Mouse (Mus musculus) CH12.LX (cell line): ENCODE data around the gene Fmnl1. TPM values are rescaled to one million over a fixed set of nuclear protein-coding genes. Genes with fewer than 3 reads are reported as not detected.

Experiments
- DNase-seq: peaks from one replicate; pipeline ENCODE4 v3.0.0-alpha.2; 2013; ENCODE audit errors: extremely low read depth
- H3K27ac ChIP-seq: 2 replicates; pipeline ENCODE4 v1.5.1; 2012; ENCODE audit warnings: low read depth, mild to moderate bottlenecking, control low read depth, moderate library complexity; ENCODE audit not compliant: insufficient read depth
- H3K27me3 ChIP-seq: replicated peaks from 2 replicates; pipeline ENCODE3; 2012; ENCODE audit warnings: inconsistent platforms
- H3K36me3 ChIP-seq, 2 experiments: replicated peaks in 1 of 2; 2 replicates each; pipeline versions ENCODE3 to v1.6.1; 2012; ENCODE audit warnings: inconsistent platforms in 1 of 2, low read length in 1 of 2, mild to moderate bottlenecking in 1 of 2, mixed read lengths in 1 of 2, moderate library complexity in 1 of 2; ENCODE audit not compliant: control insufficient read depth in 1 of 2, insufficient read depth in 1 of 2
- H3K4me1 ChIP-seq, 2 experiments: 2 replicates each; pipeline ENCODE4 v1.6.1; 2012; ENCODE audit warnings: inconsistent platforms in 1 of 2, moderate library complexity in 1 of 2; ENCODE audit not compliant: insufficient read depth in 2 of 2, control insufficient read depth in 1 of 2
- H3K4me2 ChIP-seq: 2 replicates; pipeline ENCODE4 v1.6.1; 2012; ENCODE audit warnings: low read depth, mild to moderate bottlenecking, control low read depth; ENCODE audit not compliant: poor library complexity, insufficient read depth, severe bottlenecking
- H3K4me3 ChIP-seq, 3 experiments: fragments of 150-350 bp in 1 of 3; sonication (generic) in 1 of 3; replicated peaks in 1 of 3; 2 replicates each; pipeline versions ENCODE3 to v1.5.1; 2011 to 2012; ENCODE audit warnings: low read depth in 2 of 3, low read length in 2 of 3, mild to moderate bottlenecking in 2 of 3, moderate library complexity in 2 of 3, control low read depth in 1 of 3, improper control_type of control experiment in 1 of 3, inconsistent platforms in 1 of 3, mixed read lengths in 1 of 3; ENCODE audit not compliant: poor library complexity in 1 of 3
- H3K79me2 ChIP-seq: replicated peaks from 2 replicates; pipeline ENCODE4 v1.6.1; 2012; ENCODE audit warnings: mild to moderate bottlenecking, moderate library complexity; ENCODE audit not compliant: control insufficient read depth, poor library complexity, insufficient read depth, severe bottlenecking; ENCODE audit errors: extremely low read depth
- H3K9ac ChIP-seq: 2 replicates; pipeline ENCODE4 v1.6.1; 2012; ENCODE audit warnings: low read depth, mild to moderate bottlenecking, control low read depth, moderate library complexity; ENCODE audit not compliant: insufficient read depth
- H3K9me3 ChIP-seq: replicated peaks from 2 replicates; pipeline ENCODE3; 2012; ENCODE audit warnings: low read length, inconsistent platforms, mixed read lengths
- BHLHE40 ChIP-seq: IDR thresholded peaks from 2 replicates; pipeline ENCODE4 v1.6.1; 2011; ENCODE audit warnings: mild to moderate bottlenecking, low read depth, low read length, improper control_type of control experiment
- CHD1 ChIP-seq: IDR thresholded peaks from 2 replicates; pipeline ENCODE4 v1.6.1; 2012; ENCODE audit warnings: low read depth, low read length, improper control_type of control experiment, inconsistent platforms
- CHD2 ChIP-seq: IDR thresholded peaks from 2 replicates; pipeline ENCODE4 v1.6.1; 2011; ENCODE audit warnings: low read length, improper control_type of control experiment
- CTCF ChIP-seq, 2 experiments: IDR thresholded peaks in 1 of 2; conservative IDR thresholded peaks in 1 of 2; 2 replicates each; pipeline ENCODE4 v1.5.1; 2011 to 2012; ENCODE audit warnings: low read depth in 2 of 2, low read length in 2 of 2, improper control_type of control experiment in 1 of 2, inconsistent platforms in 1 of 2, mild to moderate bottlenecking in 1 of 2, moderate library complexity in 1 of 2
- E2F4 ChIP-seq: IDR thresholded peaks from 2 replicates; pipeline ENCODE4 v1.6.1; 2011; ENCODE audit warnings: low read depth, low read length, improper control_type of control experiment; ENCODE audit not compliant: insufficient replicate concordance
- ELF1 ChIP-seq: IDR thresholded peaks from 2 replicates; pipeline ENCODE4 v1.6.1; 2014; ENCODE audit warnings: low read depth, mild to moderate bottlenecking, inconsistent platforms, low read length, improper control_type of control experiment
- EP300 ChIP-seq: IDR thresholded peaks from 2 replicates; pipeline ENCODE4 v1.6.1; 2011; ENCODE audit warnings: low read length, improper control_type of control experiment
- ETS1 ChIP-seq: conservative IDR thresholded peaks from 2 replicates; pipeline ENCODE4 v1.6.1; 2012; ENCODE audit warnings: low read depth, mild to moderate bottlenecking, inconsistent platforms, low read length, improper control_type of control experiment, moderate library complexity
- GABPA ChIP-seq: IDR thresholded peaks from 2 replicates; pipeline ENCODE4 v1.6.1; 2012; ENCODE audit warnings: low read depth, low read length, improper control_type of control experiment, inconsistent platforms; ENCODE audit not compliant: insufficient replicate concordance
- HCFC1 ChIP-seq: IDR thresholded peaks from 2 replicates; pipeline ENCODE4 v1.6.1; 2012; ENCODE audit warnings: low read depth, mild to moderate bottlenecking, inconsistent platforms, low read length, improper control_type of control experiment
- IRF4 ChIP-seq: IDR thresholded peaks from 2 replicates; pipeline ENCODE4 v1.6.1; 2014; ENCODE audit warnings: low read depth, mild to moderate bottlenecking, inconsistent platforms, low read length, improper control_type of control experiment
- JUN ChIP-seq: IDR thresholded peaks from 2 replicates; pipeline ENCODE4 v1.6.1; 2011; ENCODE audit warnings: low read depth, mild to moderate bottlenecking, low read length, improper control_type of control experiment, moderate library complexity; ENCODE audit not compliant: insufficient read depth
- JUND ChIP-seq: conservative IDR thresholded peaks from 2 replicates; pipeline ENCODE4 v1.6.1; 2011; ENCODE audit warnings: low read depth, low read length, improper control_type of control experiment
- KAT2A ChIP-seq: IDR thresholded peaks from 2 replicates; pipeline ENCODE4 v1.6.1; 2012; ENCODE audit warnings: low read length, improper control_type of control experiment, inconsistent platforms; ENCODE audit not compliant: insufficient replicate concordance
- MAFK ChIP-seq: IDR thresholded peaks from 2 replicates; pipeline ENCODE4 v1.6.1; 2011; ENCODE audit warnings: low read length, improper control_type of control experiment; ENCODE audit not compliant: insufficient replicate concordance
- MAX ChIP-seq: IDR thresholded peaks from 2 replicates; pipeline ENCODE4 v1.6.1; 2011; ENCODE audit warnings: low read length, improper control_type of control experiment
- MAZ ChIP-seq: IDR thresholded peaks from 2 replicates; pipeline ENCODE4 v1.6.1; 2012; ENCODE audit warnings: low read depth, mild to moderate bottlenecking, inconsistent platforms, low read length, improper control_type of control experiment, moderate library complexity
- MEF2A ChIP-seq: IDR thresholded peaks from 2 replicates; pipeline ENCODE4 v1.6.1; 2014; ENCODE audit warnings: low read depth, mild to moderate bottlenecking, inconsistent platforms, low read length, improper control_type of control experiment, borderline replicate concordance
- MXI1 ChIP-seq: IDR thresholded peaks from 2 replicates; pipeline ENCODE4 v1.6.1; 2011; ENCODE audit warnings: mild to moderate bottlenecking, low read depth, low read length, improper control_type of control experiment
- MYC ChIP-seq: IDR thresholded peaks from 2 replicates; pipeline ENCODE4 v1.6.1; 2011; ENCODE audit warnings: low read depth, mild to moderate bottlenecking, improper control_type of control experiment, low read length
- NELFE ChIP-seq: IDR thresholded peaks from 2 replicates; pipeline ENCODE4 v1.6.1; 2011; ENCODE audit warnings: low read depth, low read length, improper control_type of control experiment
- NRF1 ChIP-seq: IDR thresholded peaks from 2 replicates; pipeline ENCODE4 v1.6.1; 2014; ENCODE audit warnings: low read depth, mild to moderate bottlenecking, inconsistent platforms, low read length, improper control_type of control experiment, moderate library complexity
- PAX5 ChIP-seq: IDR thresholded peaks from 2 replicates; pipeline ENCODE4 v1.6.1; 2012; ENCODE audit warnings: low read length, inconsistent platforms, mixed read lengths
- POLR2A ChIP-seq: IDR thresholded peaks from 2 replicates; pipeline ENCODE4 v1.6.1; 2011; ENCODE audit warnings: low read depth, mild to moderate bottlenecking, improper control_type of control experiment, low read length
- POLR2AphosphoS2 ChIP-seq: IDR thresholded peaks from 2 replicates; pipeline ENCODE4 v1.6.1; 2011; ENCODE audit warnings: low read depth, low read length, improper control_type of control experiment
- RAD21 ChIP-seq: IDR thresholded peaks from 2 replicates; pipeline ENCODE4 v1.6.1; 2011; ENCODE audit warnings: low read depth, mild to moderate bottlenecking, low read length, improper control_type of control experiment, moderate library complexity
- RCOR1 ChIP-seq: conservative IDR thresholded peaks from 2 replicates; pipeline ENCODE4 v1.6.1; 2012; ENCODE audit warnings: low read depth, mild to moderate bottlenecking, inconsistent platforms, low read length, improper control_type of control experiment
- SIN3A ChIP-seq: IDR thresholded peaks from 2 replicates; pipeline ENCODE4 v1.6.1; 2012; ENCODE audit warnings: low read length, improper control_type of control experiment, inconsistent platforms
- SMC3 ChIP-seq: IDR thresholded peaks from 2 replicates; pipeline ENCODE4 v1.6.1; 2011; ENCODE audit warnings: low read depth, low read length, improper control_type of control experiment
- TBP ChIP-seq: conservative IDR thresholded peaks from 2 replicates; pipeline ENCODE4 v1.6.1; 2011; ENCODE audit warnings: low read depth, low read length, improper control_type of control experiment
- TCF12 ChIP-seq: IDR thresholded peaks from 2 replicates; pipeline ENCODE4 v1.6.1; 2014; ENCODE audit warnings: low read depth, mild to moderate bottlenecking, inconsistent platforms, low read length, improper control_type of control experiment
- UBTF ChIP-seq: IDR thresholded peaks from 2 replicates; pipeline ENCODE4 v1.6.1; 2012; ENCODE audit warnings: low read depth, mild to moderate bottlenecking, inconsistent platforms, low read length, improper control_type of control experiment, moderate library complexity
- USF1 ChIP-seq: IDR thresholded peaks from 2 replicates; pipeline ENCODE4 v1.6.1; 2014; ENCODE audit warnings: low read depth, mild to moderate bottlenecking, inconsistent platforms, low read length, improper control_type of control experiment
- USF2 ChIP-seq: conservative IDR thresholded peaks from 2 replicates; pipeline ENCODE4 v1.6.1; 2011; ENCODE audit warnings: low read depth, low read length, improper control_type of control experiment
- ZC3H11A ChIP-seq: IDR thresholded peaks from 2 replicates; pipeline ENCODE4 v1.6.1; 2012; ENCODE audit warnings: low read depth, mild to moderate bottlenecking, inconsistent platforms, low read length, improper control_type of control experiment
- ZKSCAN1 ChIP-seq: IDR thresholded peaks from 2 replicates; pipeline ENCODE4 v1.6.1; 2012; ENCODE audit warnings: low read depth, inconsistent platforms, low read length, improper control_type of control experiment, borderline replicate concordance
- ZMIZ1 ChIP-seq: IDR thresholded peaks from 2 replicates; pipeline ENCODE4 v1.6.1; 2012; ENCODE audit warnings: low read depth, mild to moderate bottlenecking, inconsistent platforms, low read length, improper control_type of control experiment
- ZNF384 ChIP-seq: IDR thresholded peaks from 2 replicates; pipeline ENCODE4 v1.6.1; 2012; ENCODE audit warnings: low read depth, low read length, improper control_type of control experiment, inconsistent platforms
- dilution Hi-C: fragments of 300-500 bp; cut with MboI; formaldehyde crosslinking; loops from 2 replicates; pipeline ENCODE4 v1.14.3; 2020; ENCODE audit warnings: low sequenced_read_pairs; ENCODE audit not compliant: extremely low pct_unique_long_range_greater_than_20kb, extremely low pct_ligation_motif_present
- in situ Hi-C: fragments of 300-500 bp; cut with MboI; formaldehyde crosslinking; loops from 3 replicates; pipeline ENCODE4 v1.14.3; 2019; ENCODE audit warnings: low sequenced_read_pairs, low pct_ligation_motif_present, low pct_unique_long_range_greater_than_20kb, mixed read lengths
- polyA plus RNA-seq: library from polyadenylated mRNA; unstranded; fragments of >175 nt; gene quantifications from 2 replicates; pipeline ENCODE4 v1.2.1, GENCODE M21; 2012; ENCODE audit warnings: low read depth; ENCODE audit not compliant: insufficient read length
- total RNA-seq, 2 experiments: library from RNA; depleted of rRNA; stranded (reverse); fragments of 300-350 nt in 1 of 2; fragments of >200 nt in 1 of 2; gene quantifications; 2 replicates each; pipeline ENCODE4 v1.2.3; 2012 to 2014

Gene Fmnl1
- total and polyA plus RNA-seq, 3 experiments, result 6.9 to 118 (median 35.0) TPM

DNA sequence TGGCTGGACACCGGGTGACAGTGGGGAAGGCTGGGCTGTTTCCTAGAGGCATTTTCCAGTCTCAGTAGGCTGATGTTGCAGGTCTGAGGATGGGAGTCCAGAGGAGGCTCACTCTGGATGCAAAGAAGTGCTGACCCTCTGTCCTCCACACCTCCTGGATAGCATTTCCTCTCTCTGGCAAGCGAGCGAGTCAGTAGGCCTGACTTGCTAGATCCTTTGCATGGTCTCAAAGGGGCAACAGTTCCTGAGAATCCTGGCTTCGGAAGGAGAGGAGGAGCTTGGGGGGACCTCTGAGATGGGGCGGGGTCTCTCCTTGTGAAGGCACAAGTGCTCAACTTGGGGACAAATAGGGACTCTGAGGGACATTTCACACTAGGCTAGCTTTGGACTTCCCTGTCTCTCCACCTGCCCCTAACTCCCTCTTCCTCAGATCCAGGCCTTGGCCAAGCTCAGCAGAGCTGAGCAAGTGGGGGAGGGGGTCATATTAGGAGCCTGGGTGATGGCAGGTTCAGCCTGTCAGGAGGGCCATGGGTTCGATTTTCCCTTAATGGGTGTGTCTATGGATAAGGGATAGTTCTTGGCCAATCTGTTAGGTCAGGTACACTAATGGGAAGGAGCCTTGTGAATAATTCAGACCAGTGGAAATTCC, 1.6 kb downstream of the Fmnl1 start:
- Histone ChIP-seq H3K27ac (peak overlapping the region; percentile 99), H3K4me2 (peak overlapping the region; percentile 93), H3K27me3 (no peaks in the 10 kb centered on the region), H3K4me1 (peaks cover 22 to 80% of the 10 kb centered on the region in 2 experiments)
- dilution Hi-C loops, result no loop called here
- peak; percentile 20 for DNase-seq
- TF ChIP-seq RAD21 (no peak), ELF1 (no peak), RCOR1 (no peak; the same call in none of the 2 replicates), GABPA (no peak), PAX5 (no peak), IRF4 (no peak), MAX (no peak), ZKSCAN1 (no peak), HCFC1 (no peak), ZMIZ1 (no peak; the same call in 1 of the 2 replicates), ZNF384 (no peak), NRF1 (peak; percentile 4; the same call in 1 of the 2 replicates), ZC3H11A (no peak), UBTF (peak; percentile 6; the same call in 1 of the 2 replicates), E2F4 (no peak), JUN (no peak), EP300 (no peak; the same call in 1 of the 2 replicates), BHLHE40 (no peak), MYC (0 out of 2 replicates have a peak, but pooled peaks have one; percentile 13), POLR2AphosphoS2 (no peak), MEF2A (peak; percentile 5; the same call in 1 of the 2 replicates), TBP (no peak), MAFK (no peak), KAT2A (no peak), NELFE (peak; percentile 6; the same call in 1 of the 2 replicates), POLR2A (peak; percentile 64), MAZ (no peak), JUND (no peak), TCF12 (peak; percentile 12; the same call in 1 of the 2 replicates), MXI1 (no peak), SMC3 (no peak), CTCF (conservative IDR thresholded peaks at IDR 0.05 in 1 of 2, IDR thresholded peaks at IDR 0.05 in 1 of 2; ENCODE audit: low read depth in 2 of 2, low read length in 2 of 2) (no peak), CHD1 (no peak), ETS1 (no peak), USF1 (no peak), USF2 (no peak), SIN3A (no peak), CHD2 (no peak; the same call in none of the 2 replicates)
- TF ChIP-seq, all 38 proteins: peak for 7
- no peaks in the 10 kb centered on the region for H3K36me3 ChIP-seq
- peak overlapping the region; percentile 58 for H3K9ac ChIP-seq
- H3K9me3 ChIP-seq, result no peaks in the 10 kb centered on the region
- in situ Hi-C loops, result loop anchor here (5.0 to 25.0 kb wide), 3 partner anchors 100 to 390 kb away; no protein-coding TSS in a partner anchor
- peak overlapping the region; percentile 69 to 79 (median 78) for H3K4me3 ChIP-seq
- H3K79me2 ChIP-seq, result peaks cover 46% of the 10 kb centered on the region
